Mouse (Mus musculus): Measurements from ENCODE around the gene Cuedc2. TPM values are rescaled to one million over a fixed set of nuclear protein-coding genes. Genes with fewer than 3 reads are reported as not detected.

Cuedc2 gene
- polyA plus RNA-seq, 1 experiment from 2014 or later: 179 TPM

- Histone ChIP-seq H3K9me3 (ENCODE audit: control insufficient read depth, low read length) (no peaks in the 10 kb centered on the region), H3K9ac (ENCODE audit: low read length) (peak overlapping the region; percentile 67; the same call in 1 of the 2 replicates), H3K4me2 (ENCODE audit: low read depth, severe bottlenecking) (peak overlapping the region; percentile 99; the same call in 1 of the 2 replicates), H3K27me3 (ENCODE audit: control insufficient read depth, insufficient read depth, low read length) (peaks cover 59% of the 10 kb centered on the region), H3K4me3 (ENCODE audit: low read depth, low read length) (peak overlapping the region; percentile 68), H3K36me3 (ENCODE audit: control insufficient read depth, insufficient read depth, low read length) (peaks cover 2% of the 10 kb centered on the region; the same call in 1 of the 2 replicates), H3K27ac (replicated peaks; ENCODE audit: low read depth, low read length) (no peak overlapping the region; the same call in 1 of the 2 replicates), H3K4me1 (ENCODE audit: control insufficient read depth, insufficient read depth, low read length) (peaks cover 9% of the 10 kb centered on the region; the same call in 1 of the 2 replicates)
- no peak for ATAC-seq (ENCODE audit: insufficient number of reproducible peaks, low FRiP score, low TSS enrichment, low read depth)
- no peak for DNase-seq (ENCODE audit: low spot score)
- 35% methylated on average over 14 of the region's 14 CpGs for WGBS
Observed at GRCm38 (mm10) chr19:46327531-46328064, 10.9 kb downstream of the Cuedc2 start.

- H3K4me2 ChIP-seq (ENCODE audit: low read depth, severe bottlenecking): peak within 1 kb of the TSS; percentile 99
- peak within 1 kb of the TSS; percentile 67 for H3K9ac ChIP-seq (ENCODE audit: low read length)
- ATAC-seq (ENCODE audit: insufficient number of reproducible peaks, low FRiP score, low TSS enrichment, low read depth) (no peak), DNase-seq (ENCODE audit: low spot score) (peak; percentile 55)
- H3K4me3 ChIP-seq (ENCODE audit: low read depth, low read length): peak within 1 kb of the TSS; percentile 68
- no peak within 1 kb of the TSS; the same call in 1 of the 2 replicates for H3K27ac ChIP-seq (replicated peaks; ENCODE audit: low read depth, low read length)
- peaks cover 2% of the 10 kb centered on the region; the same call in 1 of the 2 replicates for H3K36me3 ChIP-seq (ENCODE audit: control insufficient read depth, insufficient read depth, low read length)
- peaks cover 9% of the 10 kb centered on the region; the same call in 1 of the 2 replicates for H3K4me1 ChIP-seq (ENCODE audit: control insufficient read depth, insufficient read depth, low read length)
- H3K9me3 ChIP-seq (ENCODE audit: control insufficient read depth, low read length): no peaks in the 10 kb centered on the region
- peaks cover 66% of the 10 kb centered on the region for H3K27me3 ChIP-seq (ENCODE audit: control insufficient read depth, insufficient read depth, low read length)
- 1% methylated on average over 35 of the region's 35 CpGs for WGBS
Observed at GRCm38 (mm10) chr19:46326756-46327305, 11.7 kb downstream of the Cuedc2 start, which contains the start of gene Psd. Gene Psd (minus strand): TSS chr19:46327156.

- Histone ChIP-seq H3K27ac (replicated peaks; ENCODE audit: low read depth, low read length) (no peak overlapping the region), H3K27me3 (ENCODE audit: control insufficient read depth, insufficient read depth, low read length) (peaks cover 72% of the 10 kb centered on the region), H3K36me3 (ENCODE audit: control insufficient read depth, insufficient read depth, low read length) (peaks cover 2% of the 10 kb centered on the region; the same call in 1 of the 2 replicates), H3K9me3 (ENCODE audit: control insufficient read depth, low read length) (no peaks in the 10 kb centered on the region), H3K4me3 (ENCODE audit: low read depth, low read length) (peak overlapping the region; percentile 8; the same call in 1 of the 2 replicates), H3K4me2 (ENCODE audit: low read depth, severe bottlenecking) (no peak overlapping the region), H3K9ac (ENCODE audit: low read length) (no peak overlapping the region), H3K4me1 (ENCODE audit: control insufficient read depth, insufficient read depth, low read length) (peaks cover 9% of the 10 kb centered on the region; the same call in 1 of the 2 replicates)
- DNase-seq (ENCODE audit: low spot score): no peak
- WGBS: 6% methylated on average over 29 of the region's 29 CpGs
- ATAC-seq (ENCODE audit: insufficient number of reproducible peaks, low FRiP score, low TSS enrichment, low read depth): no peak
Observed at GRCm38 (mm10) chr19:46326019-46326755, 12.3 kb downstream of the Cuedc2 start.

GRCm38 (mm10) chr19:46324918-46325317 lies 13.6 kb downstream of the Cuedc2 start:
- DNase-seq (ENCODE audit: low spot score) (no peak), ATAC-seq (ENCODE audit: insufficient number of reproducible peaks, low FRiP score, low TSS enrichment, low read depth) (no peak)
- no peaks in the 10 kb centered on the region for H3K9me3 ChIP-seq (ENCODE audit: control insufficient read depth, low read length)
- no peak overlapping the region for H3K9ac ChIP-seq (ENCODE audit: low read length)
- no peaks in the 10 kb centered on the region for H3K36me3 ChIP-seq (ENCODE audit: control insufficient read depth, insufficient read depth, low read length)
- peaks cover 9% of the 10 kb centered on the region; the same call in 1 of the 2 replicates for H3K4me1 ChIP-seq (ENCODE audit: control insufficient read depth, insufficient read depth, low read length)
- H3K27me3 ChIP-seq (ENCODE audit: control insufficient read depth, insufficient read depth, low read length): peaks cover 84% of the 10 kb centered on the region
- WGBS: 69% methylated on average over 5 of the region's 5 CpGs
- no peak overlapping the region for H3K27ac ChIP-seq (replicated peaks; ENCODE audit: low read depth, low read length)
- no peak overlapping the region for H3K4me3 ChIP-seq (ENCODE audit: low read depth, low read length)
- H3K4me2 ChIP-seq (ENCODE audit: low read depth, severe bottlenecking): no peak overlapping the region

GRCm38 (mm10) chr19:46324366-46324765 lies 14.1 kb downstream of the Cuedc2 start:
- ATAC-seq (ENCODE audit: insufficient number of reproducible peaks, low FRiP score, low TSS enrichment, low read depth) (no peak), DNase-seq (ENCODE audit: low spot score) (no peak)
- 64% methylated on average over 11 of the region's 11 CpGs for WGBS
- Histone ChIP-seq H3K9ac (ENCODE audit: low read length) (no peak overlapping the region), H3K27ac (replicated peaks; ENCODE audit: low read depth, low read length) (no peak overlapping the region), H3K27me3 (ENCODE audit: control insufficient read depth, insufficient read depth, low read length) (peaks cover 88% of the 10 kb centered on the region), H3K4me3 (ENCODE audit: low read depth, low read length) (no peak overlapping the region), H3K36me3 (ENCODE audit: control insufficient read depth, insufficient read depth, low read length) (no peaks in the 10 kb centered on the region), H3K9me3 (ENCODE audit: control insufficient read depth, low read length) (no peaks in the 10 kb centered on the region), H3K4me2 (ENCODE audit: low read depth, severe bottlenecking) (no peak overlapping the region), H3K4me1 (ENCODE audit: control insufficient read depth, insufficient read depth, low read length) (peaks cover 5% of the 10 kb centered on the region; the same call in 1 of the 2 replicates)

- 57% methylated on average over 5 of the region's 5 CpGs for WGBS
- no peak overlapping the region for H3K4me2 ChIP-seq (ENCODE audit: low read depth, severe bottlenecking)
- DNase-seq (ENCODE audit: low spot score) (no peak), ATAC-seq (ENCODE audit: insufficient number of reproducible peaks, low FRiP score, low TSS enrichment, low read depth) (no peak)
- no peaks in the 10 kb centered on the region for H3K36me3 ChIP-seq (ENCODE audit: control insufficient read depth, insufficient read depth, low read length)
- peaks cover 5% of the 10 kb centered on the region for H3K4me1 ChIP-seq (ENCODE audit: control insufficient read depth, insufficient read depth, low read length)
- H3K4me3 ChIP-seq (ENCODE audit: low read depth, low read length): no peak overlapping the region
- no peak overlapping the region for H3K9ac ChIP-seq (ENCODE audit: low read length)
- no peak overlapping the region for H3K27ac ChIP-seq (replicated peaks; ENCODE audit: low read depth, low read length)
- peaks cover 89% of the 10 kb centered on the region for H3K27me3 ChIP-seq (ENCODE audit: control insufficient read depth, insufficient read depth, low read length)
- no peaks in the 10 kb centered on the region for H3K9me3 ChIP-seq (ENCODE audit: control insufficient read depth, low read length)
Observed at GRCm38 (mm10) chr19:46323716-46324115, 14.8 kb downstream of the Cuedc2 start.

GRCm38 (mm10) chr19:46322996-46323572 lies 15.4 kb downstream of the Cuedc2 start:
- H3K27me3 ChIP-seq (ENCODE audit: control insufficient read depth, insufficient read depth, low read length): peaks cover 95% of the 10 kb centered on the region
- H3K4me2 ChIP-seq (ENCODE audit: low read depth, severe bottlenecking): no peak overlapping the region
- no peak overlapping the region for H3K9ac ChIP-seq (ENCODE audit: low read length)
- no peak overlapping the region for H3K4me3 ChIP-seq (ENCODE audit: low read depth, low read length)
- 79% methylated on average over 13 of the region's 13 CpGs for WGBS
- H3K9me3 ChIP-seq (ENCODE audit: control insufficient read depth, low read length): no peaks in the 10 kb centered on the region
- ATAC-seq (ENCODE audit: insufficient number of reproducible peaks, low FRiP score, low TSS enrichment, low read depth): no peak
- no peaks in the 10 kb centered on the region for H3K36me3 ChIP-seq (ENCODE audit: control insufficient read depth, insufficient read depth, low read length)
- H3K4me1 ChIP-seq (ENCODE audit: control insufficient read depth, insufficient read depth, low read length): peaks cover 7% of the 10 kb centered on the region
- no peak for DNase-seq (ENCODE audit: low spot score)
- H3K27ac ChIP-seq (replicated peaks; ENCODE audit: low read depth, low read length): no peak overlapping the region

All from limb, embryonic 11.5 days (tissue).